Mouse (Mus musculus) spleen, postnatal 14 days (tissue): ENCODE measurements around the gene Cep63.

Experiments used
- DNase-seq, 2 experiments: peaks; one replicate each; pipeline ENCODE4 v3.0.0; 2021 to 2022; ENCODE audit warnings: low spot score in 2 of 2

Cep63 gene

DNA sequence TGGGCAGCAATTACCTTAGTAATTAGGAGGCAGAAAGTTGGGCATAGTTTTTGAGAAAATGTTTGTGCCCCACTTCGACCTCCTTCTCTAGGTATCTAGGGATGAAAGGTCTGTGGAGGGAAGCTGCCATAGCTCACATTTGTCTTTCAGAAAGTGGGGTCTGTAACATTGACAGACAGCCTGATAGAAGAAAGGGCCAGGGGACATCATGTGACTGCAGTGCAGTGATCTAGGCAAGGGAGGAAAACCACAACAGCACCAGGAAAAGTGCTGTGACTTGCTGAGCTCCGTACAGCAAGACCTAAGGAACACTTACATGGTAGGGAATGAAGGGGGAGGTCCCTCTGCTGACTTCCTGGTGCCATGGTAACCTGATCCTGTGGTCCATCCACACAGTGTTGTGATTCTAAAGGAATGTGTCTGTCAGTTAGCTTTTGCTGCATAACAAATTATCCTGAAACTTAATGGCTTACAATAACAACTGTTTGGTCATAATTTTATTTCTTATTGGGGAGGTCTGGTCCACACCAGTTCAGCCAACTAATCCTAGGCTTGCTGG lies 5.3 kb upstream of the Cep63 start:
- no peak for DNase-seq

GRCm38 (mm10) chr9:102629052-102629451 lies 2.7 kb upstream of the Cep63 start:
- no peak for DNase-seq

DNA sequence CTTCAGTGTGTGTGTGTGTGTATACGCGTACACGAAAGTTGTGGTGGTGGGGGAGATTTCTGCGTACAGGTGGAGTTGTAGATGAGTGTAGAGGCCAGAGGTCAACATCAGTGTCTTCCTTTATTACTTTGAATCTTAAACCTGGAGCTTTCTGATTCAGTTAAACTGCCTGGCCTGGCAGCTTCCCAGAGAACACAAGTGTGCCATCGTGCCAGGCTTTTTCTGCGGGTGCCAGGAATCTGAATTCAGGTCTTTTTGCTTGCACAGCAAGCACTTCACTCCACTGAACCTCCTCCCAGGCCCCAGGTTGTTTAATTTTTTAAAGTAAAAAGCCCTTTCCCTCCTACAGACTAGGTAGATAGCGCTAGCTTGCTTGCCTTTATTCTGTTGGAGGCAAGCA lies 1.1 kb upstream of the Cep63 start:
- DNase-seq, result no peak

GRCm38 (mm10) chr9:102626839-102627225 lies 498 bp upstream of the Cep63 start:
- no peak for DNase-seq

DNA sequence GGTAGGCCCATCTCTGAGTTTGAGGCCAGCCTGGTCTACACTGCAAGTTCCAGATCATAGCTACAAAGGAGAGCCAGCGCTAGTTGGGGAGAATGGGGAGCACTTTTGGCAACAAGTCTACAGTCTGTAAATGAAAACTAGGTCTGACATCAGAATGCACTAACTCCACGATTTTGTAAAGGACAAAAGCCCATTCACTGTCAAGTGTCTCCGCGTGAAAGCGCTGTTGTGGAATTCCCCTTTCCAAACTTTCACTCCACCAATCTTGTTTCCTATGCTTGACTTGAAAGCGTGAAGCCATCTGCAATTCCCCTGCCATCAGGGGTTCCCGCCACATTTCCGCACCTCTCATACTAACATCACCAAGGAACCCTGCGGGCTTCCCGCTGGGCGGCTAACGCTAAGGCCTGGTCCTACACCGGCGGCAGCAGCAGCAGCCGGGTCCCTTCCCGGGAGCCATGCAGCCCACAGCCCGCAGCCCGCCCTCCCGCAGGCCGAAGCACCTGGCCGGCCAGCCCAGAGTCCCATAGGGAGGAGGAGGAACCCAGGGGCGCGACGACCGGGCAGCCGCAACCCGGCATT lies 842 bp downstream of the Cep63 start:
- DNase-seq, result no peak

- no peak for DNase-seq
Measured at GRCm38 (mm10) chr9:102623581-102623980, 2.8 kb downstream of the Cep63 start.

GRCm38 (mm10) chr9:102622876-102623275 lies 3.5 kb downstream of the Cep63 start:
- DNase-seq, result no peak

DNA sequence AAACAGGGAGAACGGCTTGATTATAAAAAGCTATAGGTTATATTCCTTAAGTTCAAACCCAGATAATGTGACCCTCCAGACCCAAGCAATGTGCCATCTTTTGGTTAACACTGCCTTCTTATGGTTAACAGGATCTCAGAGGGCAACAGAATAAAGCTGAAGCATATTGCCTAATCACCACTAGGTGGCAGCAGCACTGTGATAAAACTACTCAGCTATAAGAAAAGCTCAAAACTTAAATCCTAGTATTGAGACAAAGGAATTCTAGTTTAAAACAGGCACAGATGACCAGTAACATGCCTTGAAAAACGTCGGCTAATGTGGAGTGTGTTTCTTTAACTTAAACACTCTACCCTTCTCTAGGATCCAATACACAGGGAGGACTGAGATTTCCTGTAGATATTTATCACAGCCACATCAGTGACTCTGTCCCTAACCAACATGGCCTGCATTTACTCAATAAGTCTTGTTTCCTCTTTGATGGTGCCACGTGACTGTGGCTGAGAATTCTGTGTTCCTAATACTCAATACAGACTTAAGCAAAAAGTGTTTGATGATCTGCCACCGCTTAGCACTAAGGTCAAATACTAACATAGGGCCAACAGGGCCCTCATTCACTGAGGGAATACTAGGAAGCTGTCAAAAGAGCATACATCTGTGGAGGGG lies 4.0 kb downstream of the Cep63 start:
- peak in 1 of 2 experiments; percentile 34 for DNase-seq

DNA sequence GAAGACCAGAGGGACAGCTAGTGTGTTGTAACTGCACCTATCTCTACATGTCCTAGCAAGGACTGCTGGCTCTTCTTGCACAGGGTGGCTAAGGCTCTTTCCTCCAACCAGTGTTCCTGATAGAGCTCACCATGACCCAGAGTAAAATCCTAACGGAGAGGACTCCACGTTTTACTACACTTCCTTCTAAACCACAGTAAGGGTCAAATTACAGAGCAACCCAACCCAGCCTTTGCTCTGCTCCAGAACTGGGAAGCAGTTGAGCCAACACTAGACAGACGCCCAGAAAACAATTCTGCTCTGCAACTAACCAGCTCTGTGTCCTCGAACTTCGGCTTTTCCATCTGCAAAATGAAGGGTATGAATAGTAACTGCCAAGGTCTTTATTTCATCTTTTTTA lies 4.9 kb downstream of the Cep63 start:
- no peak for DNase-seq

- no peak for DNase-seq
Measured at GRCm38 (mm10) chr9:102616267-102616666, 10.1 kb downstream of the Cep63 start.

GRCm38 (mm10) chr9:102615071-102615470 lies 11.3 kb downstream of the Cep63 start:
- DNase-seq, result no peak

GRCm38 (mm10) chr9:102609221-102609620 lies 17.1 kb downstream of the Cep63 start:
- DNase-seq, result no peak

GRCm38 (mm10) chr9:102607471-102607870 lies 18.9 kb downstream of the Cep63 start:
- DNase-seq, result no peak

DNA sequence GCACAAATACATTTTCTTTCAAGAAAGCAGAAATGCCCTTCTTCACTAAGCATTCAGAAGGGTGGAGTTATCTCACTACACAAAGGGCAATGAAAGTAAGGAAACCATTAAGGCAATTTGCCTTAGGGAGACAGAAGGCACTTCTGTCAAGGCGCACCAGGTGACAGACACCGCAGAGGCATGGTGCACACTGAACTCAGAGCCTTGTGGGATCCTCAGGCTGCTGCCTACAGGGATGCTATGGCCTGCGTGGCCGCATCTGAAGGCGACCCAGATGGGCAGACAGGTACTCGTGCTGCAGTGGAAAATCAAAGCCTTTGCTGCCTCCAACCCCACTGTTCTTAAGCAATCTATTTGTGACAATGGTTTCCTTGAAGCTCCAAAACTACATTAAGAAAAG lies 21.2 kb downstream of the Cep63 start:
- DNase-seq, result no peak

DNA sequence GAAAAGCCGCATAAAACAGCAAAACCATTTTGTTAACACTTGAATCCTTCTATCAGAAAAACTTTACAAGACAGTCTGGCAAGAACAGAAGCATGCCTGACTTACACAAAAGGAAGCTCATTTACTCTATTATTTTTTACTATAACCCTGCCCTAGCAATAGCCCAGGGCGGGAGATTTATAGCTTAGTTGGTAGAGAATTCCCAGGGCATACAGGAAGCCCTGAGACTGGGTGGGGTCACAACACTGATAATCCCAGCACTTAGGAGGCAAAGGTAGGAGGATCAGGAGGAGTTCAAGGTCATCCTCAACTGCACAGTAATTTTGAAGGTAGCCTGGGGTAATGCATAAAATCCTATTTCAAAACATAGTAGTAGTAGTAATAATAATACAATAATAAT lies 24.7 kb downstream of the Cep63 start:
- DNase-seq, result no peak

GRCm38 (mm10) chr9:102601187-102601586 lies 25.1 kb downstream of the Cep63 start:
- DNase-seq, result no peak

- no peak for DNase-seq
Measured at GRCm38 (mm10) chr9:102595662-102596436, 30.5 kb downstream of the Cep63 start.

- no peak for DNase-seq
Measured at GRCm38 (mm10) chr9:102594667-102595393, 31.5 kb downstream of the Cep63 start.

GRCm38 (mm10) chr9:102587347-102587746 lies 39.0 kb downstream of the Cep63 start:
- no peak for DNase-seq

DNA sequence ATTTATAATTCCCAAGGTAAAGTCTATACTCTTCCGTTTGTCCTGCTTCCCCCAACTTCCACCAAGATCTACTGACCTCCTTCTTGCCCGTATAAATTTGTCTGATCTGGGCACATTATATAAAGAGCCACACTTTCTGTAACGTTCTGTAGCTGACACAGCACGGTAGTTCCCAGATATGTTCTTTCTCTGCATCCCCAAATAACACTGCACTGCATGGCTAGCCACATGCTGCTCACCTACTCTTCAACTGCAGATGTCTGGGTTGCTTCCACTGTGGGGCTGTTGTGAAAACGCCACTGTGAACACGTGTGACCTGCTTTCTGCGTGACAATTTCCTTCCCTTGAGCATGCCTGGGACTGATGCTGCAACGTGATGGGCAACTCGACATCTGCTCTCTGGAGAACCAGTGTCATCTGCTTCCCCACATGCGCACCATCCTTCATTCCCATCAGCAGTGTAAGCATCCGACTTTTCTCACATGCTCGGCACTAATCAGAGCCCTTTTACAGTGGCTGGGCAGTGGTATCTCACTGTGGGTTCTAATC lies 44.3 kb downstream of the Cep63 start:
- DNase-seq, result no peak

- DNase-seq, result no peak
Measured at GRCm38 (mm10) chr9:102577480-102577879, 48.9 kb downstream of the Cep63 start.

DNA sequence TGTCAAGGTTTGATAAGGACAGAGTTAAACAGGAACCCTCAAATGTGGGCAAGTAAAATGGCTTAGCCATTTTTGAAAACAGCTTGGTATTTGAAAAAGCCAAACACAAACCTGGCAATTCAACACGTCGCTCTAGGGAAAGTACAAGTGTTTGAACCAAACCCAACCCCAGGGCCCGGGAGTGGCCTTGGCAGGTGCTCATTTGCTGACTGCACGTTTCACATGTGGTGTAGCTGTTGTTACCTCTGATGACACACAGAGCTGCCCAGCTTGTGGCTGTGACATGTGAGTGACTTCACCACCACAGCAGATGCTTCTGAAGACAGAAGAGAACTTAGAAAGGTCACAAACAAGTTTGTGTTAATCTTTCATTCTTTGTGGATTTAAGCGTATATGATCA lies 53.4 kb downstream of the Cep63 start:
- no peak for DNase-seq
